Mouse (Mus musculus) limb, embryonic 14.5 days (tissue): ENCODE measurements around the gene Mrc1. TPM values are rescaled to one million over a fixed set of nuclear protein-coding genes. Genes with fewer than 3 reads are reported as not detected.
"Not testable (repeated sequence)": the region's sequence is repeated elsewhere in the genome, so short reads cannot be mapped to it uniquely, and the experiment has no call there.

ENCODE experiments used
- ATAC-seq: fragments of 200-750 bp; cut with Nextera tagmentation; 2 replicates; pipeline ENCODE4 v1.8.0; 2017; ENCODE audit warnings: low read depth, moderate number of reproducible peaks, moderate TSS enrichment; ENCODE audit not compliant: low FRiP score
- DNase-seq: peaks from one replicate; pipeline ENCODE4 v3.0.0-alpha.2; 2015; ENCODE audit warnings: low spot score
- H3K27ac ChIP-seq: fragments of 300-500 bp; sonication (generic); replicated peaks from 2 replicates; pipeline ENCODE4 v1.5.1; 2014; ENCODE audit warnings: low read depth, mild to moderate bottlenecking, low read length, moderate library complexity, mixed read lengths
- H3K27me3 ChIP-seq: fragments of 300-500 bp; sonication (generic); 2 replicates; pipeline ENCODE4 v1.6.1; 2014; ENCODE audit warnings: low read length, mixed read lengths; ENCODE audit not compliant: control insufficient read depth, insufficient read depth
- H3K36me3 ChIP-seq: fragments of 300-500 bp; sonication (generic); 2 replicates; pipeline ENCODE4 v1.6.1; 2014; ENCODE audit warnings: mild to moderate bottlenecking, low read length, moderate library complexity, mixed read lengths; ENCODE audit not compliant: control insufficient read depth, insufficient read depth
- H3K4me1 ChIP-seq: fragments of 300-500 bp; sonication (generic); 2 replicates; pipeline ENCODE4 v1.6.1; 2014; ENCODE audit warnings: antibody characterized with exemption, low read length, mixed read lengths; ENCODE audit not compliant: control insufficient read depth, insufficient read depth
- H3K4me2 ChIP-seq: fragments of 300-500 bp; sonication (generic); replicated peaks from 2 replicates; pipeline ENCODE4 v1.6.1; 2014; ENCODE audit warnings: low read depth, mild to moderate bottlenecking, low read length, moderate library complexity; ENCODE audit not compliant: severe bottlenecking
- H3K4me3 ChIP-seq: fragments of 300-500 bp; sonication (generic); replicated peaks from 2 replicates; pipeline ENCODE4 v1.5.1; 2014; ENCODE audit warnings: low read length
- H3K9ac ChIP-seq: fragments of 300-500 bp; sonication (generic); 2 replicates; pipeline ENCODE4 v1.6.1; 2014; ENCODE audit warnings: mild to moderate bottlenecking, low read depth, low read length, moderate library complexity; ENCODE audit not compliant: severe bottlenecking
- H3K9me3 ChIP-seq: fragments of 300-500 bp; sonication (generic); 2 replicates; pipeline ENCODE4 v1.6.1; 2016; ENCODE audit warnings: low read length; ENCODE audit not compliant: control insufficient read depth
- POLR2A ChIP-seq: fragments of 200-500 bp; IDR thresholded peaks from 2 replicates; pipeline ENCODE4 v1.8.0; 2012; ENCODE audit warnings: inconsistent platforms, mild to moderate bottlenecking, moderate library complexity, borderline replicate concordance; ENCODE audit not compliant: insufficient read depth, insufficient read length; ENCODE audit errors: extremely low read depth
- WGBS: fragments of 180-500 bp; shearing (Covaris S2); extraction: QIAGEN DNeasy Blood & Tissue Kit; methylation state at CpG from one replicate; pipeline ENCODE4 v1.1.7; 2014; 5-methylcytosine and 5-hydroxymethylcytosine counted together
- polyA plus RNA-seq, 2 experiments: library from polyadenylated mRNA; depleted of rRNA in 1 of 2; stranded (reverse) in 1 of 2; unstranded in 1 of 2; fragments of >200 nt; fragmentation: Nextera tagmentation in 1 of 2; extraction: Ambion mirVana in 1 of 2; gene quantifications; 2 replicates each; pipeline versions ENCODE4 v1.2.1 to v1.2.3; 2012 to 2014

Gene Mrc1
- polyA plus RNA-seq, 2 experiments = 11.8 to 14.9 TPM

GRCm38 (mm10) chr2:14199621-14200020, 29.6 kb upstream of the Mrc1 start:
- no peaks in the 10 kb centered on the region for H3K4me1 ChIP-seq
- H3K9ac ChIP-seq = no peak overlapping the region
- H3K36me3 ChIP-seq = no peaks in the 10 kb centered on the region
- no peak overlapping the region for H3K4me2 ChIP-seq
- H3K27me3 ChIP-seq = no peaks in the 10 kb centered on the region
- no peak for TF ChIP-seq POLR2A
- DNase-seq (no peak), ATAC-seq (no peak)
- 60% methylated on average over 2 of the region's 2 CpGs for WGBS
- no peak overlapping the region for H3K27ac ChIP-seq
- no peak overlapping the region for H3K4me3 ChIP-seq
- no peaks in the 10 kb centered on the region for H3K9me3 ChIP-seq

DNA sequence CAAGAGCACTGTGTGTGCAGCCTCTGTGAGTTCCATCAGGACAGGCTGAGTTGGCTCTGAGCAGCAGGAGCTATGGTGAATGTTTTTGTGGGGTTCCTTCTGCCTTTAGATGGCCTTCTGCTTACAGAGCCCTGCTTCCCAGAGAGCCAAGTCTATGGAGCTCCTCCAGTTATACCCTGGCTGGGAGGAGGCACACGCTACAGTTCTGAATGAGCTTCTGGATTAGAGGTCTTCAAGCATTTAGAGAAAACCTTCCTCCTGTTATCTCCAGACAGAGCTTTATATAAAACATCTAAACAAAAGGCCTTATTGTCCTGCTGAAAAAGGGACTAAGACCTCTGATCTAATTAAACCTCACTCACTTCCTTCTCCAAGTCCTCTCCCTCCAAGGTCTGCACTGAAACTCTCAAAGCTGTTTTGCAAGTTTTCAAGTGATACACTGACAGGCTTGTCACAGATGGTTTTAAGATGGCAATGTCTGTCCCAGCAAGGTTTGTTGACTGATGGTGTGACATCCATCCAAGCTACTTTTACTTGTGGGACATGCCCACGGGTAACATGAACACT, 28.2 kb upstream of the Mrc1 start:
- H3K4me1 ChIP-seq, H3K9me3 ChIP-seq, H3K4me3 ChIP-seq, H3K4me2 ChIP-seq, H3K36me3 ChIP-seq, H3K9ac ChIP-seq, ATAC-seq, H3K27ac ChIP-seq, DNase-seq, H3K27me3 ChIP-seq: not testable (repeated sequence)
- no CpG with 5 or more reads among the region's 2 CpGs for WGBS

DNA sequence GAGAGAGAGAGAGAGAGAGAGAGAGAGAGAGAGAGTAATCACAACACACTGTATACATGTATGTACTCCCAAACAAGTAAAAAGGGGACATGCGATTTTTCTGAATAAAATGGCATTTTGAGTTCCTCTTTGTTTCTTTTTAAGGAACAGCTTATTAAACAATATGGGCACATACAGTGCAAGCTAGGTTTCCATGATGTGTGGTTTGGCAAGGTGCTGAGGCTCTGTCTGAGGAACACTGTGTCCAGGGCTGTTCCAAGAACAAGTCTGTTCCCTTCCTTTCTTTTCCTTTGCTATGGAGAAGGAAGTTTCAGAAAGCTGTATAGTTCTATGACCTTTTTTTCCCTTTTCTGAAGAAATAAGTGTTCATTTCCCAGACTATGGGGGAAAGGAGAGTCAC, 24.9 kb upstream of the Mrc1 start:
- no peaks in the 10 kb centered on the region for H3K27me3 ChIP-seq
- H3K4me2 ChIP-seq = no peak overlapping the region
- DNase-seq (no peak), ATAC-seq (no peak)
- no peak overlapping the region for H3K27ac ChIP-seq
- no peak overlapping the region for H3K9ac ChIP-seq
- H3K9me3 ChIP-seq = no peaks in the 10 kb centered on the region
- no peaks in the 10 kb centered on the region for H3K4me1 ChIP-seq
- H3K36me3 ChIP-seq = no peaks in the 10 kb centered on the region
- no peak overlapping the region for H3K4me3 ChIP-seq
- no peak for TF ChIP-seq POLR2A
- WGBS = 95% methylated on average over 1 of the region's 1 CpGs

DNA sequence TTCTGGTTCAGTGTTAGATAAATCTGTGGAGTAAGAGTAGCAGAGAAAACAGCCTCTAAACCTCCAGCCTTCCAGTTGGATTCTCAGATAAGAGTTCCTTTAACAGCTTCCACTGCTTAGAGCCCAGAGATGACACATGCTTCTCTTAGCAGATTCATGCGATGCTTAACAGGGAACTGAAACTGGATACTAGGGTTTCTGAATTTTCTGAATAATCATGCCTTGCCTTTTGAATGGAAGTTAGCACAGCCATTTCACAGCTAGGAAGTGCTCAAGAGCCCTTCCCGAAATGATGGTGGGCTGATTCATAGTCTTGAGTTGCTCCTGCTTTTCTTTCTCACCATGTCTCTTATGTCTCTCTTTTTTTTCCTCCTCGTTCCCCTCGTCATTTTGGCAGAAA, 22.4 kb upstream of the Mrc1 start:
- H3K4me3 ChIP-seq = no peak overlapping the region
- H3K9me3 ChIP-seq = no peaks in the 10 kb centered on the region
- 72% methylated on average over 4 of the region's 4 CpGs for WGBS
- H3K27me3 ChIP-seq = no peaks in the 10 kb centered on the region
- H3K9ac ChIP-seq = no peak overlapping the region
- no peaks in the 10 kb centered on the region for H3K36me3 ChIP-seq
- TF ChIP-seq POLR2A = no peak
- no peaks in the 10 kb centered on the region; the same call in 1 of the 2 replicates for H3K4me1 ChIP-seq
- DNase-seq (no peak), ATAC-seq (no peak)
- H3K27ac ChIP-seq = no peak overlapping the region
- no peak overlapping the region for H3K4me2 ChIP-seq

DNA sequence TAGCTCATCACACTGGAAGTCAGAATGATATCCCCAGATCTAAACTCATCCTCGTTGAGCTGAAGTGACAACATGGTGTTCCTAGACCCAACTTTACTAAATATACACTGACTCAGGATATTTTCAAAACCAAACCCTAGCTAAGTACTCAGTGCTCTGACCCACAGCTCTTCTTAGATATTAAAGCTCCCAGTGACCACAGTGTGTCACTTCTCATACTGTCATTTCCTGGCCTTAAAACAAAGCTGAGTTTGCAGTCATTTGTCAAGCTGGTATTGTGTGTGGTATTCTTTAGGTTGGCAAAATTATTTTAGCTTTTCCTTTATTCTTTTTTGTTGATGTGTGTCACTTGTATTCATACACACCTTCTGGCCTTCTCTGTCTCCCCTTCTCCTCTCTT, 18.5 kb upstream of the Mrc1 start:
- Histone ChIP-seq H3K4me1 (no peaks in the 10 kb centered on the region; the same call in 1 of the 2 replicates), H3K9me3 (no peaks in the 10 kb centered on the region), H3K9ac (no peak overlapping the region), H3K27ac (no peak overlapping the region), H3K36me3 (no peaks in the 10 kb centered on the region), H3K4me2 (no peak overlapping the region), H3K4me3 (no peak overlapping the region), H3K27me3 (no peaks in the 10 kb centered on the region)
- TF ChIP-seq POLR2A = no peak
- DNase-seq (no peak), ATAC-seq (no peak)
- WGBS = 94% methylated on average over 1 of the region's 1 CpGs

- ATAC-seq (no peak), DNase-seq (no peak)
- Histone ChIP-seq H3K27ac (no peak overlapping the region), H3K4me1 (no peaks in the 10 kb centered on the region; the same call in 1 of the 2 replicates), H3K27me3 (no peaks in the 10 kb centered on the region), H3K4me3 (no peak overlapping the region), H3K36me3 (no peaks in the 10 kb centered on the region), H3K9ac (no peak overlapping the region), H3K4me2 (no peak overlapping the region), H3K9me3 (no peaks in the 10 kb centered on the region)
- TF ChIP-seq POLR2A = no peak
These were observed 17.6 kb upstream of the Mrc1 start for GRCm38 (mm10) chr2:14211606-14212005.
